Mouse (Mus musculus) small intestine, adult 2 months (tissue): Measurements from ENCODE around the gene Syngr1.

Experiments
- CTCF ChIP-seq: fragments of 200-500 bp; IDR thresholded peaks from 2 replicates; pipeline ENCODE4 v1.5.1; 2012; ENCODE audit warnings: low read depth, mild to moderate bottlenecking, control low read depth, inconsistent platforms, low read length, moderate library complexity, mixed read lengths; ENCODE audit not compliant: insufficient replicate concordance, insufficient read length; ENCODE audit errors: extremely low read depth
- POLR2A ChIP-seq: fragments of 200-500 bp; IDR thresholded peaks from 2 replicates; pipeline ENCODE4 v1.6.1; 2012; ENCODE audit warnings: low read depth, mild to moderate bottlenecking, control low read depth, inconsistent platforms, low read length, moderate library complexity

DNA sequence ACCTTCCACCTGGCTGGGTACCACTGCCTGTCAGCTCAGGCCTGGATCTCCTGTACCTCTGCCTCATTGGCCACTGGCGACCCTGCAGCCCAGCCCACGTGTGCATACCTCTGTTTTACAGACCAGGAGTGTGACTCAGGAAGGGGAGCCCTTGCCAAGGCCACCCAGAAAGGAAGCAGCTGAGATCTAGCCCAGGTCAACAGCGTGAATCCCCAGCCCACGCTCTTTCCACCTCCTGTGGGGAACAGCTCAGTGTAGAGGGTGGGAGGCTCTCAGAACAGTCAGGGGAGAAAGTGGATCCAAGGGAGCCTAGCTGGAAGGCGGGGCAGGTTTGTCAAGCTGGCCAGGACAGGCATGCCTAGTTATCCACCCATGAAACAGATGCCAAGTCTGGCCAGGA is 28.3 kb upstream of the Syngr1 start:
- TF ChIP-seq CTCF (no peak), POLR2A (no peak)
